Mouse (Mus musculus) bone marrow macrophage, adult 2 months (primary cell): ENCODE measurements around the gene Prkn.

Experiments
- CTCF ChIP-seq: IDR thresholded peaks from 2 replicates; pipeline ENCODE4 v1.5.1; 2012; ENCODE audit warnings: low read depth, mild to moderate bottlenecking, low read length, moderate library complexity
- POLR2A ChIP-seq: IDR thresholded peaks from 2 replicates; pipeline ENCODE4 v1.6.1; 2012; ENCODE audit warnings: mild to moderate bottlenecking, low read depth, low read length, borderline replicate concordance

GRCm38 (mm10) chr17:10840148-10840707, at the start of gene Prkn, which contains the start of gene Pacrg:
- TF ChIP-seq POLR2A (no peak), CTCF (no peak)
